Mouse (Mus musculus): Measurements from ENCODE around the gene Atf6b. TPM values are rescaled to one million over a fixed set of nuclear protein-coding genes. Genes with fewer than 3 reads are reported as not detected.

Gene Atf6b
- total and polyA plus RNA-seq, 2 experiments from 2014 or later = 43.7 to 86.4 TPM

DNA sequence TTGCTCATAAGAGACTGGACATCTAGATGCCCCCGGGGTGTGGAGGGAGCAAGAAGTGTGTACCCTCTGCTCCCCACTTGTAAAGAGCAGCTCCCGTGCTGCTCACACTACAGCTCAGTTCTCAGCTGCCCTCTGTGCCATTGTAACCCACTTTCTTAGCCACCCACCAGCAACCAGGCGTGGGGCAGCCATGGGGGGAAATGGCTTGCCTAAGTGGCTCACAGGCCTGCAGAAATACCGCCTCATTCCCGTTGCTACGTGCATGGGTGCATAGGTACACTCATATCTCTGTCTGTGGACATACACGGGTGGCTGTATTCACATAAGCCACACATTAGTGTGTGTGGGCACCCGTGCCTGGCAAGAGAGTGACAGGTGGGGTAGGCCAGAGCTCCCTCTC, 16.0 kb downstream of the Atf6b start:
- ATAC-seq (no peak), DNase-seq (no peak)
- no peaks in the 10 kb centered on the region for H3K4me1 ChIP-seq (ENCODE audit: insufficient read depth)
- H3K36me3 ChIP-seq (ENCODE audit: insufficient read depth) = no peaks in the 10 kb centered on the region
- peaks cover 4% of the 10 kb centered on the region; the same call in 1 of the 2 replicates for H3K27me3 ChIP-seq (ENCODE audit: insufficient read depth, low read length)
- 82% methylated on average over 8 of the region's 8 CpGs for WGBS
- H3K27ac ChIP-seq (ENCODE audit: low read depth, low read length) = no peak overlapping the region
- H3K4me2 ChIP-seq (ENCODE audit: low read depth) = no peak overlapping the region
- TF ChIP-seq CTCF (IDR thresholded peaks at IDR 0.05; ENCODE audit: low read depth) = no peak
- no peak overlapping the region for H3K4me3 ChIP-seq (ENCODE audit: low read depth, low read length)
- no peaks in the 10 kb centered on the region for H3K9me3 ChIP-seq (ENCODE audit: low read length)
- H3K9ac ChIP-seq = no peak overlapping the region

DNA sequence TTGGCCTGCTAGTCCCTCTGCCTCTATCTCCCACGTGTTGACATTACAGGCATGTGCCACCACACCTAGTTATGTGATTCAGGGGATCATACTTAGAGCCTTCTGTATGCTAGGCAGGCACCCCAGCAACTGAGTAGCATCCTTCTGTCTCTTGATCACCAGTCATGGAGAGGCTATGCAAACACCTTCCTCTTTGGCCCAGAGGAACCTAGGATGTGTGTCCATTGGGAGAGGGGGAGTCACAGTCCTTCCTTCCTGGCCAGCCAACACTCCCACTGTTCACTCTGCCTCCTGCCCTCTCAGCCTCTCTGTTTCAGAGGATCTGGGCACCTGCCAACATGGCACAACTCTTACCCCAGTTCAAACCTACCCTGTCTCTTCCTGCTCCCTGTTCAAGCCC, 16.6 kb downstream of the Atf6b start:
- Histone ChIP-seq H3K4me2 (ENCODE audit: low read depth) (no peak overlapping the region), H3K27me3 (ENCODE audit: insufficient read depth, low read length) (peaks cover 4% of the 10 kb centered on the region; the same call in 1 of the 2 replicates), H3K27ac (ENCODE audit: low read depth, low read length) (no peak overlapping the region), H3K36me3 (ENCODE audit: insufficient read depth) (no peaks in the 10 kb centered on the region), H3K4me1 (ENCODE audit: insufficient read depth) (no peaks in the 10 kb centered on the region), H3K9ac (no peak overlapping the region), H3K9me3 (ENCODE audit: low read length) (no peaks in the 10 kb centered on the region), H3K4me3 (ENCODE audit: low read depth, low read length) (no peak overlapping the region)
- TF ChIP-seq CTCF (IDR thresholded peaks at IDR 0.05; ENCODE audit: low read depth) = no peak
- DNase-seq (no peak), ATAC-seq (no peak)
- 60% methylated on average over 1 of the region's 1 CpGs for WGBS

DNA sequence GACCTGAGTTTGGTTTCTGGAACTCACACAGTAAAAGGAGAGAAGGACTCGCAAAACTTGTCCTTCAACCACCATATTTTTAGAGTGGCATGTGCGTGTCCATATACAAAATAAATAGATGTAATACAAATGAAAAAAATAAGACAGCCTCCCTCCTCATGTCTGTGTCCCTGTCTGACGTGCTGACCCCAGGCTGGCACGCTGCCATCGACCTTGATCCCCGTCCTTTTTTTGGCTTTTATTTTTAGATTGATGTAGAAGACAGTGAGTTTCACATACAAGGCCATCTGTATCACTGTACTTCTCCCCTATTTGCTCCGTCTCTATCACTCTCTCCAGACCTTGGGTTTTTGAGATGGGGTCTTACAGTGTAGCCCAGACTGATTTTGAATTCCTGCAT, 17.5 kb downstream of the Atf6b start:
- Histone ChIP-seq H3K4me1 (ENCODE audit: insufficient read depth) (no peaks in the 10 kb centered on the region), H3K4me2 (ENCODE audit: low read depth) (no peak overlapping the region), H3K36me3 (ENCODE audit: insufficient read depth) (no peaks in the 10 kb centered on the region), H3K4me3 (ENCODE audit: low read depth, low read length) (no peak overlapping the region), H3K27ac (ENCODE audit: low read depth, low read length) (no peak overlapping the region), H3K9ac (no peak overlapping the region), H3K9me3 (ENCODE audit: low read length) (no peaks in the 10 kb centered on the region), H3K27me3 (ENCODE audit: insufficient read depth, low read length) (peaks cover 4% of the 10 kb centered on the region; the same call in 1 of the 2 replicates)
- DNase-seq (no peak), ATAC-seq (no peak)
- TF ChIP-seq CTCF (IDR thresholded peaks at IDR 0.05; ENCODE audit: low read depth) = no peak
- 77% methylated on average over 7 of the region's 7 CpGs for WGBS

DNA sequence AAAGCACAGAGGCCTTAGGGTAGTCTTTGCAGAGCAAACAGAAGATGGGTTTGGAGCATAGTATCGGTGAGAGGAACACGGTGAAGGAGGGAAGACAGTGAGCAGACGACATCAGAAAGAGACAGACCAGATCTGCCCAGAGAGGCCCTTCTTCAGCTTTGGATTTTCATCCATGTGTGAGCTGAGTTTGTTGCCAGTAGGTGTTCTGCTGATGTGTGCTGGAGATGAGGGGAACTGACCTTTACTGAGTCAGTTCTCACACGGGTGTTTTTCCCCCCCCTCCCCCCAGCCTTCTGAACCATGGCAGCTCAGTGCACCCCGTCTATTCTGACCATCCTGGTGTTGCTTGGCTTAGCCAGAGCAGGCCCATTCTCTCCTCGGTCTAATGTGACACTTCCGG, 23.3 kb downstream of the Atf6b start, which contains the start of gene Tnxb:
TSS of gene Tnxb (plus strand) at position 301 of the 400 bp plus-strand sequence.
- DNase-seq (no peak), ATAC-seq (no peak)
- 55% methylated on average over 7 of the region's 7 CpGs for WGBS
- H3K36me3 ChIP-seq (ENCODE audit: insufficient read depth) = no peaks in the 10 kb centered on the region
- TF ChIP-seq CTCF (IDR thresholded peaks at IDR 0.05; ENCODE audit: low read depth) = no peak
- peak within 1 kb of the TSS; percentile 30 for H3K4me3 ChIP-seq (ENCODE audit: low read depth, low read length)
- peaks cover 44% of the 10 kb centered on the region for H3K27me3 ChIP-seq (ENCODE audit: insufficient read depth, low read length)
- H3K27ac ChIP-seq (ENCODE audit: low read depth, low read length) = no peak within 1 kb of the TSS
- peak within 1 kb of the TSS; percentile 36; the same call in 1 of the 2 replicates for H3K9ac ChIP-seq
- peak within 1 kb of the TSS; percentile 54 for H3K4me2 ChIP-seq (ENCODE audit: low read depth)
- H3K9me3 ChIP-seq (ENCODE audit: low read length) = no peaks in the 10 kb centered on the region
- H3K4me1 ChIP-seq (ENCODE audit: insufficient read depth) = peaks cover 4% of the 10 kb centered on the region; the same call in 1 of the 2 replicates

DNA sequence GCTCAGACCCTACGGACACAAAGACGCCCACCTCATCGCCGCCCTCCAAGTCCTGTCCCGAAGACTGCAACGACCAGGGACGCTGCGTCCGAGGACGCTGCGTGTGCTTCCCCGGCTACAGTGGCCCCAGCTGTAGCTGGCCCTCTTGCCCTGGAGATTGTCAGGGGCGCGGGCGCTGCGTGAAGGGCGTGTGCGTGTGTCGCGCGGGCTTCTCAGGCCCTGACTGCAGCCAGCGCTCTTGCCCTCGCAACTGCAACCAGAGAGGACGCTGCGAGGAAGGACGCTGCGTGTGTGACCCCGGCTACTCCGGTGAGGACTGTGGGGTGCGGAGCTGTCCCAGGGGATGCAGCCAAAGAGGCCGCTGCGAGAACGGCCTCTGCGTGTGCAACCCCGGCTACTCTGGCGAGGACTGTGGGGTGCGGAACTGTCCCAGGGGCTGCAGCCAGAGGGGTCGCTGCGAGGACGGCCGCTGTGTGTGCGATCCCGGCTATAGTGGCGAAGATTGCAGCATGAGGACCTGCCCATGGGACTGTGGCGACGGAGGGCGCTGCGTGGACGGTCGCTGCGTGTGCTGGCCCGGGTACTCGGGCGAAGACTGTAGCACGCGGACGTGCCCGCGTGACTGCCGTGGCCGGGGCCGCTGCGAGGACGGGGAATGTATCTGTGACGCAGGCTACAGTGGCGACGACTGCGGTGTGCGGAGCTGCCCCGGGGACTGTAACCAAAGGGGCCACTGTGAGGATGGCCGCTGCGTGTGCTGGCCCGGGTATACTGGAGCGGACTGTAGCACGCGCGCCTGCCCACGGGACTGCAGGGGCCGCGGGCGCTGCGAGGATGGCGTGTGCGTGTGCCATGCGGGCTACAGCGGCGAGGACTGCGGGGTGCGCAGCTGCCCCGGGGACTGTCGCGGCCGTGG, 24.5 kb downstream of the Atf6b start:
- no peaks in the 10 kb centered on the region for H3K36me3 ChIP-seq (ENCODE audit: insufficient read depth)
- 10% methylated on average over 89 of the region's 93 CpGs for WGBS
- H3K4me2 ChIP-seq (ENCODE audit: low read depth) = peak overlapping the region; percentile 54
- H3K4me1 ChIP-seq (ENCODE audit: insufficient read depth) = peaks cover 4% of the 10 kb centered on the region; the same call in 1 of the 2 replicates
- peak; percentile 50 for ATAC-seq
- peak overlapping the region; percentile 30 for H3K4me3 ChIP-seq (ENCODE audit: low read depth, low read length)
- H3K9ac ChIP-seq = peak overlapping the region; percentile 36
- no peak overlapping the region for H3K27ac ChIP-seq (ENCODE audit: low read depth, low read length)
- no peak for DNase-seq
- peak; percentile 37; the same call in 1 of the 2 replicates for TF ChIP-seq CTCF (IDR thresholded peaks at IDR 0.05; ENCODE audit: low read depth)
- H3K9me3 ChIP-seq (ENCODE audit: low read length) = no peaks in the 10 kb centered on the region
- peaks cover 44% of the 10 kb centered on the region for H3K27me3 ChIP-seq (ENCODE audit: insufficient read depth, low read length)

DNA sequence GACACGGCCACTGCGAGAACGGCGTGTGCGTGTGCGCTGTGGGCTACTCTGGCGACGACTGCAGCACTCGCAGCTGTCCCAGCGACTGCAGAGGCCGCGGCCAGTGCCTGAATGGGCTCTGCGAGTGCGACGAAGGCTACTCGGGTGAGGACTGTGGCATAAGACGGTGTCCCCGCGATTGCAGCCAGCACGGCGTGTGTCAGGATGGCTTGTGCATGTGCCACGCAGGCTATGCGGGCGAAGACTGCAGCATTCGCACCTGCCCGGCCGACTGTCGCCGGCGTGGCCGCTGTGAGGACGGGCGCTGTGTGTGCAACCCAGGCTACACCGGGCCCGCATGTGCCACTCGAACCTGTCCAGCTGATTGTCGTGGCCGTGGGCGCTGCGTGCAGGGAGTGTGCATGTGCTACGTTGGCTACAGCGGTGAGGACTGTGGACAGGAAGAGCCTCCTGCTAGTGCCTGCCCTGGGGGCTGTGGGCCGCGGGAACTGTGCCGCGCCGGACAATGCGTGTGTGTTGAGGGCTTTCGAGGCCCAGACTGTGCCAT, 25.4 kb downstream of the Atf6b start:
- WGBS = 34% methylated on average over 49 of the region's 49 CpGs

DNA sequence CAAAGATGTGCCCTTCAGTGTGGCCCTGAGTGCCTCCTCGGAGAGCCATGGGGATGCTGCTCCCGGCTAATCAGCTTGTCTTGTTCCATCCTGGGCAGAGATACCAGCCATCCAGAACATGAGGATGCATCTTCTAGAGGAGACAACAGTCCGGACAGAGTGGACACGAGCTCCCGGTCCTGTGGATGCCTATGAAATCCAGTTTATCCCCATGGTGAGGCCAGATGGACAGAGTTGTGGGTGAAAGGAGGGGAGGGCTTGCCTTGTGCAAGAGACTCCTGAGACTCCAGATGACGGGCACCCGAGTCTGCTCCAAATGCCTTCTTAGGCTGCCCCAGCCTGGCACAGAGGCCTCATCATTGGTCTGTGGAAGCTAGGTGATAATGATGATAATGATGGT, 26.2 kb downstream of the Atf6b start:
- ATAC-seq (no peak), DNase-seq (no peak)
- Histone ChIP-seq H3K36me3 (ENCODE audit: insufficient read depth) (no peaks in the 10 kb centered on the region), H3K9ac (no peak overlapping the region), H3K9me3 (ENCODE audit: low read length) (no peaks in the 10 kb centered on the region), H3K4me3 (ENCODE audit: low read depth, low read length) (no peak overlapping the region), H3K27me3 (ENCODE audit: insufficient read depth, low read length) (peaks cover 44% of the 10 kb centered on the region), H3K27ac (ENCODE audit: low read depth, low read length) (no peak overlapping the region), H3K4me1 (ENCODE audit: insufficient read depth) (peaks cover 4% of the 10 kb centered on the region; the same call in 1 of the 2 replicates), H3K4me2 (ENCODE audit: low read depth) (no peak overlapping the region)
- 80% methylated on average over 7 of the region's 7 CpGs for WGBS
- TF ChIP-seq CTCF (IDR thresholded peaks at IDR 0.05; ENCODE audit: low read depth) = no peak

More for the DNA sequence above, 25.4 kb downstream of the Atf6b start:
- ATAC-seq (peak; percentile 24; the same call in 1 of the 2 replicates), DNase-seq (no peak)
- TF ChIP-seq CTCF (IDR thresholded peaks at IDR 0.05; ENCODE audit: low read depth) = no peak
- H3K27me3 ChIP-seq (ENCODE audit: insufficient read depth, low read length) = peaks cover 44% of the 10 kb centered on the region
- peak overlapping the region; percentile 54 for H3K4me2 ChIP-seq (ENCODE audit: low read depth)
- no peak overlapping the region for H3K9ac ChIP-seq
- no peaks in the 10 kb centered on the region for H3K9me3 ChIP-seq (ENCODE audit: low read length)
- peaks cover 4% of the 10 kb centered on the region; the same call in 1 of the 2 replicates for H3K4me1 ChIP-seq (ENCODE audit: insufficient read depth)
- H3K27ac ChIP-seq (ENCODE audit: low read depth, low read length) = no peak overlapping the region
- peak overlapping the region; percentile 30 for H3K4me3 ChIP-seq (ENCODE audit: low read depth, low read length)
- H3K36me3 ChIP-seq (ENCODE audit: insufficient read depth) = no peaks in the 10 kb centered on the region
